Mouse (Mus musculus) kidney, adult 2 months (tissue): Measurements from ENCODE around the gene Trex2.

ENCODE experiments used
- CTCF ChIP-seq: fragments of 200-500 bp; conservative IDR thresholded peaks from 2 replicates; pipeline ENCODE4 v1.5.1; 2011; ENCODE audit warnings: low read depth, mild to moderate bottlenecking, control low read depth, low read length, moderate library complexity, mixed read lengths; ENCODE audit not compliant: insufficient read depth, insufficient read length
- POLR2A ChIP-seq: fragments of 200-500 bp; IDR thresholded peaks from one replicate; pipeline ENCODE4 v1.6.1; 2011; ENCODE audit warnings: low read depth, low read length, control low read depth

GRCm38 (mm10) chrX:73484870-73485269, 49.7 kb upstream of the Trex2 start:
- TF ChIP-seq CTCF: no peak
- TF ChIP-seq POLR2A: no peak
